Mouse (Mus musculus) intestine, embryonic 14.5 days (tissue): ENCODE measurements around the gene Pfkl. TPM values are rescaled to one million over a fixed set of nuclear protein-coding genes. Genes with fewer than 3 reads are reported as not detected.

Experiments
- ATAC-seq: fragments of 200-750 bp; cut with Nextera tagmentation; replicated peaks from 2 replicates; pipeline ENCODE4 v1.8.0; 2017; ENCODE audit warnings: low read depth, moderate number of reproducible peaks, moderate TSS enrichment, moderate library complexity; ENCODE audit not compliant: low FRiP score, low TSS enrichment
- DNase-seq: peaks from one replicate; pipeline ENCODE4 v3.0.0-alpha.2; 2018; ENCODE audit warnings: low spot score
- H3K27ac ChIP-seq: fragments of 300-500 bp; sonication (generic); 2 replicates; pipeline ENCODE4 v1.5.1; 2014; ENCODE audit warnings: low read depth, mild to moderate bottlenecking, control low read depth
- H3K27me3 ChIP-seq: fragments of 300-500 bp; sonication (generic); replicated peaks from 2 replicates; pipeline ENCODE4 v1.6.1; 2014; ENCODE audit warnings: low read length, control low read depth; ENCODE audit not compliant: control insufficient read depth, insufficient read depth
- H3K36me3 ChIP-seq: fragments of 300-500 bp; sonication (generic); 2 replicates; pipeline ENCODE4 v1.6.1; 2014; ENCODE audit warnings: low read length, control low read depth; ENCODE audit not compliant: control insufficient read depth, insufficient read depth
- H3K4me1 ChIP-seq: fragments of 300-500 bp; sonication (generic); replicated peaks from 2 replicates; pipeline ENCODE4 v1.6.1; 2014; ENCODE audit warnings: low read length, control low read depth, mixed read lengths; ENCODE audit not compliant: control insufficient read depth, insufficient read depth
- H3K4me2 ChIP-seq: fragments of 300-500 bp; sonication (generic); 2 replicates; pipeline ENCODE4 v1.6.1; 2014; ENCODE audit warnings: low read length
- H3K4me3 ChIP-seq: fragments of 300-500 bp; sonication (generic); 2 replicates; pipeline ENCODE4 v1.5.1; 2014; ENCODE audit warnings: low read depth, low read length, control low read depth, mixed read lengths
- H3K9ac ChIP-seq: fragments of 300-500 bp; sonication (generic); 2 replicates; pipeline ENCODE4 v1.6.1; 2014; ENCODE audit warnings: mild to moderate bottlenecking, low read length
- H3K9me3 ChIP-seq: fragments of 300-500 bp; sonication (generic); 2 replicates; pipeline ENCODE4 v1.6.1; 2016; ENCODE audit warnings: low read length, control low read depth; ENCODE audit not compliant: control insufficient read depth
- WGBS: fragments of 180-500 bp; shearing (Covaris S2); extraction: QIAGEN DNeasy Blood & Tissue Kit; methylation state at CpG from one replicate; pipeline ENCODE4 v1.1.7; 2014; 5-methylcytosine and 5-hydroxymethylcytosine counted together
- polyA plus RNA-seq: library from polyadenylated mRNA; unstranded; fragments of >200 nt; fragmentation: Nextera tagmentation; extraction: Ambion mirVana; gene quantifications from 2 replicates; pipeline ENCODE4 v1.2.1, GENCODE M21; 2014

Gene Pfkl
- polyA plus RNA-seq, 1 experiment from 2014 or later = 252 TPM

DNA sequence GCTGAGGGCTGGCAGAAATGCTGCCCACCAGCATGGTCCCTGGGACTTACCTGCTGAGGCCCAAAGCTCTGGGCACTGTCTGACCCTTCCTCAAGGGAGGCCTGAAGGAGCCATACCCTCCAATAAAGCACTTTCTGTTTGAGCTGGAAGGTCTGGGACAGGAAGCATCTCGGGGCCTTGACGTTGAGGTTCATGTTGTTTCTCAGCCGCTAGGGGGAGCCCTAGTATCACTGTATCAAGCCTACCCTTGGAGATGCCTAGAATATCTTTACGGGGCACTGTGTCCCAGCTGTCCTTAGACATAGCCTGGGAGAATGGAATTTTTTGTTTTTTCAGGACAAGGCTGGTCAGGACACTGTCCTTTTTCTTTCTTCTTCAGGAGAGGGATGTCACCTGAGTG, 25.2 kb downstream of the Pfkl start:
- 0% methylated on average over 4 of the region's 4 CpGs for WGBS
- Histone ChIP-seq H3K9me3 (no peaks in the 10 kb centered on the region), H3K4me2 (no peak overlapping the region), H3K9ac (no peak overlapping the region), H3K4me1 (no peaks in the 10 kb centered on the region), H3K27me3 (no peaks in the 10 kb centered on the region), H3K4me3 (no peak overlapping the region), H3K27ac (no peak overlapping the region), H3K36me3 (peaks cover 38% of the 10 kb centered on the region)
- ATAC-seq = peak; percentile 63
- peak; percentile 87 for DNase-seq

DNA sequence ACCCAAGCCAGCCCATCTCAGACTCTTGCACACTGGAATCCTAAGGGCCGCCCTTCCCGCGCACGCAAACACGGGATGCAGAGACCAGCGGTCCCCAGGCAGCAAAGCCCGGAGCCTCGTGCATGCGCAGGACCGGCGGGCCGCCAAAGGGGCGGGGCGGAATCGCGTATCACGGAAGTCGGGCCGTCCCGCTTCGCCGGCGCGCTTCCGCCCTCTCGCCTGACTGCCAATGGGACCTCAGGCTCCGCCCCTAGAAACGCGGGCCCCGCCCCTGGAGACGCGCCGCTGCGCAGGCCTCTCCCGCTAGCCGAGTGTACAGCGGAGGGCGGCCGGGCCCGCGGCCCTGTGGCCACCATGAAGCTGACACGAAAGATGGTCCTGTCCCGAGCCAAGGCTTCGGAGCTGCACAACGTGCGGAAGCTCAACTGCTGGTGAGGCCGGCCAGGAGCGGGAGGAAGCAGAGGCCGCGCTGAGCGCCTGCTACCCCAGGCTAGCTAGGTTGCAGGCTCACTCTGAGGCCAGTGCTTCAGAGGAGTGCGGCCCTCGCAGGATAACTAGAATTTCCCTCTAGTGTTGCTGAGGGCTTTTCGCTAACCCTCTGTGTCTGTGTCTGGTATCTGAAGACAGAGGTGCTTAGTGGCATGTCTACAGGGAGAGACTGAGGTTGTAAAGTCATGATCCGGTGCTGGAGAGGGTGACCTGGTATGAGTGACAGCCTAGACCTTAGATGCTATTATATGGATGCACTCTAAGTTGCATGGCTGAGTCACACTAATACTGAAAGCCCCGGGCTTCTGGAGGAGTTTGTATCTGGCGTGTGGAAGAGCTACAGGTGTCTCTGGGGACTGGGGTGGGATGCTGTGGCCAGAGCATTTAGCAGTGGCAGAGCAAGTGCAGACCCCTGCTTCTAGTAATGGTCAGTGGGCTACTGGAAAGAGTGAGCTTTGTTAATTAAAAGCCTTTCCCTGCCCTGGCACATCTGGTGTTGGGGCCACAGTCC, 31.2 kb downstream of the Pfkl start, which contains the start of gene 1810043G02Rik:
Gene 1810043G02Rik, plus strand, starts transcription at position 174 of the 1,000 bp plus-strand sequence.
- Histone ChIP-seq H3K4me3 (peak within 1 kb of the TSS; percentile 89), H3K27me3 (no peaks in the 10 kb centered on the region), H3K9me3 (no peaks in the 10 kb centered on the region), H3K9ac (peak within 1 kb of the TSS; percentile 63), H3K4me2 (peak within 1 kb of the TSS; percentile 72), H3K27ac (no peak within 1 kb of the TSS), H3K36me3 (peaks cover 8% of the 10 kb centered on the region), H3K4me1 (peaks cover 8% of the 10 kb centered on the region; the same call in 1 of the 2 replicates)
- 1% methylated on average over 57 of the region's 57 CpGs for WGBS
- peak; percentile 95 for ATAC-seq
- peak; percentile 100 for DNase-seq

DNA sequence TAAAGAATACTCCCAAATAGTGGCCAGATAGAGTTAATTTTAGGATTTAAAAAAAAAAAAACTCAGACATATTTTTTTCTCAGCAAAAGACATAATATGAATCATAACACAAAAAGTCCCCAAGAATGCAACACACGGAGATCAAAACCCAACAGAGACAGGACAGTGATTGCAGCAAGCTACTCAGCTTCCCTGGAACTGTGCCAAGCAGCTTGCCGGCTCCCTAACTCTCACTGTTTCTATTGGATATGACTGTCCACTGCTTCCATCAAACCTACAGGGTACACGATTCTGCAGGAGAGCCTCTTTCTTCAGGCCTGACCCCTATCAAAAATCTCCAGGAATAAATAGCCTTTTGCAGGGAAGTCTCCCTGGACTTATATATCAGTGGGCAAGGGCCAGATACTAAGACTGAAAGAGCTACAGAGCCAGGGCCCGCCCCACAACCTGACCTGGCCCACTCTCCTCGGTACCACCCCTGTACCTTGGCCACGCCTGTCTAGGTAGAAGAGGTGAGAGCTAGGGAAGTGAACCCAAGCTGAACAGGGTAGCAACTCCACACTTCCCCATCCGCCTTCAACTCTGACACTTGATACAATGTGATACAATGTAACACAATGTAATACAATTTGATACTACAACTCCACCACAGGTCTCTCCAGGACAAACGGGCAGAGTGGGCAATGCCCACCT, 33.3 kb downstream of the Pfkl start:
- Histone ChIP-seq H3K9ac (no peak overlapping the region), H3K4me1 (peaks cover 8% of the 10 kb centered on the region; the same call in 1 of the 2 replicates), H3K27me3 (no peaks in the 10 kb centered on the region), H3K27ac (no peak overlapping the region), H3K9me3 (no peaks in the 10 kb centered on the region), H3K36me3 (peaks cover 4% of the 10 kb centered on the region), H3K4me3 (no peak overlapping the region), H3K4me2 (no peak overlapping the region)
- peak; percentile 53 for DNase-seq
- 53% methylated on average over 8 of the region's 8 CpGs for WGBS
- no peak for ATAC-seq

DNA sequence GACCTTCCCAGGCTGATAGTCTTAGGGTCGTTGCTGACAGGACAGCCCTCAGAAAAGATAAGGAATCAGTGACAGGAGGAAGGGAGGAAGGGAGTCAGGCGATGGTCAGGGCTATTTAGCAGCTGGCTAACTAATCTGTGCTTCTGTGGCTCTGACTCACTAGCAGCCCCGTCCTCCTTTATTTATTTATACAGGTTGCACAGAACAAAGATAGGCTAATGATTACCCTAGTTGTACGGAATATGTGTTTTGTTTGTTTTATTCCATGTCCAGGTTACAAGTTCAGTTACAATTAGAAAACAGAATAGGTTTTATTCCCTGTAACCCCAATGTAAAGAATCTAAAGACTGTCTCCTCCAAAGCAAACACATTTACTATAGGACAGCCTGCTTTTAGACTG, 34.2 kb downstream of the Pfkl start:
- DNase-seq = peak; percentile 45
- Histone ChIP-seq H3K9me3 (no peaks in the 10 kb centered on the region), H3K4me2 (no peak overlapping the region), H3K36me3 (no peaks in the 10 kb centered on the region), H3K4me1 (peaks cover 8% of the 10 kb centered on the region; the same call in 1 of the 2 replicates), H3K4me3 (no peak overlapping the region), H3K27me3 (no peaks in the 10 kb centered on the region), H3K27ac (no peak overlapping the region), H3K9ac (no peak overlapping the region)
- WGBS = 17% methylated on average over 4 of the region's 4 CpGs
- no peak for ATAC-seq

DNA sequence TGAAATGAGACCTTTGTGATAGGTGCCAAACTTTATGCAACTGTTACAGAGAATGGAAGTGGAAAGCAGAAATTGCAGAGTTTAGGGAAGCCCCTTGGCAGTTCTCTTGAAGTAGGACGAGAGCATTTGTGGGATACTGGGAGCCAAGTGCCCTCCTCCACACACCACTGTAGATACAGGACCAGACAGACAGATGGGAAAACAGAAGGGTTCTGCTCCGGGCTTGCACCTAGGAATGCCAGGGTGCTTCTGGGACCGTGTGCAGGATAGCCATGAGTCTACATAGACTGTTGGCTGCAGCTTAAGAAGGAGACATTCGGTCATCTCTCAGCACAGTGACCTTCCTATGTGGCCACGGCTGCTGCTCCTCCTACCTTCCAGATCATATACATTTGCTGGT, 35.1 kb downstream of the Pfkl start:
- Histone ChIP-seq H3K27ac (no peak overlapping the region), H3K4me2 (no peak overlapping the region), H3K36me3 (no peaks in the 10 kb centered on the region), H3K4me1 (peaks cover 9% of the 10 kb centered on the region; the same call in 1 of the 2 replicates), H3K9me3 (no peaks in the 10 kb centered on the region), H3K27me3 (peaks cover 7% of the 10 kb centered on the region; the same call in 1 of the 2 replicates), H3K4me3 (no peak overlapping the region), H3K9ac (no peak overlapping the region)
- DNase-seq (no peak), ATAC-seq (no peak)
- WGBS = 66% methylated on average over 5 of the region's 5 CpGs

DNA sequence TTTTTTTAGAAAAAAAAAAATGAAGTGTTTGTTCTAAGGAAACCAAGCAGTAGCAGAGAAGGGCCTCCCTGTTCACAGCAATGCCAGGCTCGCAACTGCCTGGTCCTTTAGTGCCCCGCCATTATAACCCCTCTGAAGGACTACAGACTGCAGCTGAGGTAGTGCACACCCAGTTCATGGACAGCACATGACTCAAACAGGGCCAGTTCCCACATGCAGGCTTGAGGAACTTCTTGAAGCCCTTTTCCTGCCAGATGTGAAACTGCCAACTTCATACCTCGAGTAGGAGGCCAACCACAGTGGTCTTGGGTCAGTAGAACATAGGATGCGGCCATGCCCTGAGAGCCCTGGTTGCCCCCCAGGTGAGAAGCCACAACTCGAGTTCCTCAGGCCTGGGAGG, 35.6 kb downstream of the Pfkl start:
- DNase-seq (peak; percentile 46), ATAC-seq (no peak)
- Histone ChIP-seq H3K4me1 (peaks cover 14% of the 10 kb centered on the region; the same call in 1 of the 2 replicates), H3K4me2 (no peak overlapping the region), H3K9me3 (no peaks in the 10 kb centered on the region), H3K36me3 (no peaks in the 10 kb centered on the region), H3K27ac (no peak overlapping the region), H3K4me3 (no peak overlapping the region), H3K9ac (no peak overlapping the region), H3K27me3 (peaks cover 11% of the 10 kb centered on the region; the same call in 1 of the 2 replicates)
- 58% methylated on average over 5 of the region's 5 CpGs for WGBS

DNA sequence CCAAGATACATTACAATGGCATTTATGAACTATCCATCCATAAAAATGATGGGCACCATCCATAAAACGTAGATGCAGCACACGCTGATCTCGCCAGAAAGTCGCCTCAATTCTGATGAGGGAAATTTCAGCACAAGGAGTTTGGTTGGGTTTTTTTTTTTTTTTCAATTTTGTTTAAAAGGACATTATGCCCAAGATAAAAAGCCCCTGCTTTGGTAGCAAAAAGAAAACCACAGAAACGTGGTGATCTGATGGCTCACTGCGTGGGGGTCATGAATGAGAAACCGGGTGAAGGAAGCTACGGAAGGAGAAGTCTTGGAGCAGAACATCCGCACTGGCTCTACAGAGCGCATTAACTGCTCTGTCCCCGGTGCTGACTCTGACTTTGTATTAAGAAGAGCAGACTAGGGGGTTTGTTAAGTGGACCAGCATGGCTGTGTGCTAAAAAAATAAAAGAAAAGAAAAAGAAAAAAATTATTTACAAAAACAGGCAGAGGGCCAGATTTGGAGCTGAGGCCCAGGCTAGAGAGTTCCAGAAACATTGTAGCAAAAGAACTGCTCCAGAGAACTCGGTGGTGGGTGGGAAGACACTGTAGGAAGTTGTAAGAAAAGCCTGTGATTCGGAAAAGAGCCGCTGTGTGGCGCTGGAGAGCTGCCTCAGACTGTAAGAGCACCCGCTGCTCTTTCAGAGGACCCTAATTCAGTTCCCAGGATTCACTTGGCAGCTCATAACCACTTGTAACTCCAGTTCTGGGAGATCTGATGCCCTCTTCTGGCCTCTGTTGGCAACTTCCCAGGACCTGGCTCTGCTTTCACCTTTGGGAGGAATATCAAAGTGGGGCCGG, 38.0 kb downstream of the Pfkl start:
- Histone ChIP-seq H3K4me3 (no peak overlapping the region), H3K36me3 (no peaks in the 10 kb centered on the region), H3K4me1 (peaks cover 10% of the 10 kb centered on the region; the same call in 1 of the 2 replicates), H3K27ac (no peak overlapping the region), H3K9me3 (no peaks in the 10 kb centered on the region), H3K27me3 (peaks cover 19% of the 10 kb centered on the region; the same call in 1 of the 2 replicates), H3K9ac (no peak overlapping the region), H3K4me2 (no peak overlapping the region)
- ATAC-seq = no peak
- no peak for DNase-seq
- 64% methylated on average over 17 of the region's 17 CpGs for WGBS

DNA sequence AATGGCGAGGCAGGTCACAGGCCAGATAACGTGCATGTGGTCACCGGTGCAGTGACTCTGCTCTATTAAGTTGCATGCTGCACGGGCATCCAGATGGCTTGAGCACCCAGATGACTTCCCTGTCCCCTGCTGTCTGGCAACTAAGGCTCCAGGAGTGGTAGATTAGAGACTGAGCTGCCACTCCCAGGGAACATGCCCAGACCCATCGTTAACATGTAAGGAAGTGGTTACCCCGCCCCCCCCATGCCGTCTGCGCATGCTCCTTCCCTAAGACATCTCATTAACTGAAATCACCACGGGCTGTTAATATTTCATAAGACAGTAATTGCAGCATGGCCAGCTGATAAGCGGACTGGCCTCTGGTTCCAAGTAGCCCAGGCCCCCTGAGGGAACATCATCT, 38.7 kb downstream of the Pfkl start:
- H3K27ac ChIP-seq = no peak overlapping the region
- 84% methylated on average over 10 of the region's 10 CpGs for WGBS
- no peaks in the 10 kb centered on the region for H3K9me3 ChIP-seq
- no peak overlapping the region for H3K9ac ChIP-seq
- H3K4me1 ChIP-seq = peaks cover 7% of the 10 kb centered on the region; the same call in 1 of the 2 replicates
- H3K27me3 ChIP-seq = peaks cover 19% of the 10 kb centered on the region; the same call in 1 of the 2 replicates
- no peak for DNase-seq
- H3K36me3 ChIP-seq = no peaks in the 10 kb centered on the region
- H3K4me3 ChIP-seq = no peak overlapping the region
- no peak for ATAC-seq
- no peak overlapping the region for H3K4me2 ChIP-seq
